In genomic region chr6:113077569-113078030, GRCm38 (mm10) we compare ENCODE assay signal across 8 mouse cellular contexts. TPM values are rescaled to one million over a fixed set of nuclear protein-coding genes. Genes with fewer than 3 reads are reported as not detected.
A peak's percentile ranks its signal among the peaks of the same experiment; 100 is the strongest.
DNase-seq lines count a peak whose midpoint lies in the region; ATAC-seq and TF ChIP-seq lines count a peak whose summit lies in the region.

No protein-coding gene starts in this region.

- H3K27ac ChIP-seq in lung, embryonic 14.5 days (ENCODE audit: low read depth): peak overlapping the region; percentile 100
- H3K27ac ChIP-seq in embryonic facial prominence, embryonic 13.5 days: peak overlapping the region; percentile 100
- peak overlapping the region; percentile 100 for H3K27ac ChIP-seq in intestine, postnatal 0 days (ENCODE audit: low read depth, low read length)
- peak overlapping the region; percentile 99 for H3K27ac ChIP-seq in neural tube, embryonic 14.5 days (ENCODE audit: low read depth, low read length)

- H3K9ac ChIP-seq in lung, embryonic 14.5 days: peak overlapping the region; percentile 99
- H3K9ac ChIP-seq in embryonic facial prominence, embryonic 13.5 days: peak overlapping the region; percentile 99
- H3K9ac ChIP-seq in intestine, postnatal 0 days (ENCODE audit: low read depth, low read length): peak overlapping the region; percentile 94
- peak overlapping the region; percentile 96 for H3K9ac ChIP-seq in neural tube, embryonic 14.5 days (replicated peaks; ENCODE audit: low read depth, low read length)

- H3K27me3 ChIP-seq in lung, embryonic 14.5 days (ENCODE audit: insufficient read depth, low read length): no peaks in the 10 kb centered on the region
- no peaks in the 10 kb centered on the region for H3K27me3 ChIP-seq in embryonic facial prominence, embryonic 13.5 days
- H3K27me3 ChIP-seq in intestine, postnatal 0 days (replicated peaks; ENCODE audit: control insufficient read depth, insufficient read depth, low read length): no peaks in the 10 kb centered on the region
- H3K27me3 ChIP-seq in neural tube, embryonic 14.5 days (ENCODE audit: control insufficient read depth, insufficient read depth, low read length): no peaks in the 10 kb centered on the region

- H3K4me1 ChIP-seq in lung, embryonic 14.5 days (ENCODE audit: insufficient read depth): peaks cover 14% of the 10 kb centered on the region; the same call in 1 of the 2 replicates
- peaks cover 33% of the 10 kb centered on the region for H3K4me1 ChIP-seq in embryonic facial prominence, embryonic 13.5 days
- H3K4me1 ChIP-seq in intestine, postnatal 0 days (replicated peaks; ENCODE audit: control insufficient read depth, insufficient read depth, low read length): no peaks in the 10 kb centered on the region
- peaks cover 40% of the 10 kb centered on the region for H3K4me1 ChIP-seq in neural tube, embryonic 14.5 days (ENCODE audit: control insufficient read depth, insufficient read depth, low read length)

- TF ChIP-seq CTCF in lung, embryonic 14.5 days (IDR thresholded peaks at IDR 0.05; ENCODE audit: low read depth): no peak
- TF ChIP-seq CTCF in intestine, postnatal 0 days (IDR thresholded peaks at IDR 0.05; ENCODE audit: low read depth): no peak

- intact Hi-C loops in left cerebral cortex, postnatal 14 days (cut with DNase I): no loop called here

- H3K4me2 ChIP-seq in lung, embryonic 14.5 days: peak overlapping the region; percentile 73
- peak overlapping the region; percentile 93 for H3K4me2 ChIP-seq in embryonic facial prominence, embryonic 13.5 days
- H3K4me2 ChIP-seq in intestine, postnatal 0 days (replicated peaks; ENCODE audit: low read depth): peak overlapping the region; percentile 83
- peak overlapping the region; percentile 98 for H3K4me2 ChIP-seq in neural tube, embryonic 14.5 days (ENCODE audit: low read depth, low read length)

- H3K36me3 ChIP-seq in lung, embryonic 14.5 days (ENCODE audit: insufficient read depth): peaks cover 6% of the 10 kb centered on the region; the same call in 1 of the 2 replicates
- H3K36me3 ChIP-seq in embryonic facial prominence, embryonic 13.5 days: no peaks in the 10 kb centered on the region
- H3K36me3 ChIP-seq in intestine, postnatal 0 days (ENCODE audit: control insufficient read depth, insufficient read depth): no peaks in the 10 kb centered on the region
- no peaks in the 10 kb centered on the region for H3K36me3 ChIP-seq in neural tube, embryonic 14.5 days (ENCODE audit: control insufficient read depth, insufficient read depth, low read length)

- 0% methylated on average over 26 of the region's 28 CpGs for WGBS in lung, embryonic 14.5 days
- WGBS in embryonic facial prominence, embryonic 13.5 days: under 1% methylated on average over 28 of the region's 28 CpGs
- WGBS in intestine, postnatal 0 days: 0% methylated on average over 19 of the region's 28 CpGs
- WGBS in neural tube, embryonic 14.5 days: under 1% methylated on average over 26 of the region's 28 CpGs

- no peaks in the 10 kb centered on the region for H3K9me3 ChIP-seq in lung, embryonic 14.5 days (ENCODE audit: low read depth, low read length)
- no peaks in the 10 kb centered on the region for H3K9me3 ChIP-seq in embryonic facial prominence, embryonic 13.5 days
- no peaks in the 10 kb centered on the region for H3K9me3 ChIP-seq in intestine, postnatal 0 days (ENCODE audit: control insufficient read depth)
- no peaks in the 10 kb centered on the region for H3K9me3 ChIP-seq in neural tube, embryonic 14.5 days (ENCODE audit: control insufficient read depth, low read length)

- DNase-seq in lung, embryonic 14.5 days: no peak
- no peak for DNase-seq in lung, postnatal 10 days
- DNase-seq in gastrocnemius, adult 8-10 months (ENCODE audit: low spot score in 2 of 2): no peak
- DNase-seq in left cerebral cortex, postnatal 14 days (ENCODE audit: low spot score in 2 of 2): no peak
- no peak for DNase-seq in adrenal gland, adult 18-20 months (ENCODE audit: low spot score in 2 of 2)

- peak overlapping the region; percentile 95 for H3K4me3 ChIP-seq in lung, embryonic 14.5 days (ENCODE audit: low read depth, low read length)
- peak overlapping the region; percentile 92 for H3K4me3 ChIP-seq in embryonic facial prominence, embryonic 13.5 days
- peak overlapping the region; percentile 91 for H3K4me3 ChIP-seq in intestine, postnatal 0 days (ENCODE audit: low read depth, low read length)
- H3K4me3 ChIP-seq in neural tube, embryonic 14.5 days (ENCODE audit: low read depth, low read length): peak overlapping the region; percentile 91

- ATAC-seq in lung, embryonic 14.5 days (ENCODE audit: insufficient read depth): no peak
- ATAC-seq in embryonic facial prominence, embryonic 13.5 days (ENCODE audit: insufficient number of reproducible peaks, insufficient read depth, low FRiP score, low TSS enrichment, low read depth): no peak
- no peak for ATAC-seq in intestine, postnatal 0 days
- ATAC-seq in neural tube, embryonic 14.5 days (ENCODE audit: low read depth): no peak; the same call in 1 of the 2 replicates

RNA-seq across cellular contexts. Expression of gene Setd5, which starts 0.4 kb away (rescaled TPM):
- polyA plus RNA-seq in lung, embryonic 14.5 days (2014; fragmentation: Nextera tagmentation; extraction: Ambion mirVana): 96.9 and 102 TPM in 2 replicates
- 84.0 and 91.0 TPM in 2 replicates for polyA plus RNA-seq in embryonic facial prominence, embryonic 13.5 days (2015; fragmentation: Nextera tagmentation; extraction: Ambion mirVana)
- polyA plus RNA-seq in intestine, postnatal 0 days (2015; fragmentation: Nextera tagmentation; extraction: Ambion mirVana): 32.2 and 32.9 TPM in 2 replicates
- polyA plus RNA-seq in neural tube, embryonic 14.5 days (2014; fragmentation: Nextera tagmentation; extraction: Ambion mirVana): 56.3 and 63.1 TPM in 2 replicates
- total RNA-seq in gastrocnemius, adult 8-10 months (2022): 10 to 100 TPM; 21.8 to 26.2 (median 23.5) TPM
- total RNA-seq in left cerebral cortex, postnatal 14 days (2021): 100 to 1,000 TPM; 131 TPM
- total RNA-seq in adrenal gland, adult 18-20 months (2021): 10 to 100 TPM; 72.2 to 86.2 TPM

RNA-seq across cellular contexts. Expression of gene Thumpd3, which starts 31.6 kb away (rescaled TPM):
- polyA plus RNA-seq in lung, embryonic 14.5 days (2014; fragmentation: Nextera tagmentation; extraction: Ambion mirVana): 41.6 and 46.3 TPM in 2 replicates
- polyA plus RNA-seq in embryonic facial prominence, embryonic 13.5 days (2015; fragmentation: Nextera tagmentation; extraction: Ambion mirVana): 55.0 and 55.9 TPM in 2 replicates
- polyA plus RNA-seq in intestine, postnatal 0 days (2015; fragmentation: Nextera tagmentation; extraction: Ambion mirVana): 36.0 and 36.6 TPM in 2 replicates
- 46.6 and 47.2 TPM in 2 replicates for polyA plus RNA-seq in neural tube, embryonic 14.5 days (2014; fragmentation: Nextera tagmentation; extraction: Ambion mirVana)
- 10 to 100 TPM; 13.5 to 21.3 (median 16.4) TPM for total RNA-seq in gastrocnemius, adult 8-10 months (2022)
- total RNA-seq in left cerebral cortex, postnatal 14 days (2021): 10 to 100 TPM; 29.2 to 29.7 TPM
- 10 to 100 TPM; 38.6 to 40.9 TPM for total RNA-seq in adrenal gland, adult 18-20 months (2021)
